Mouse (Mus musculus) CH12F3 (cell line): ENCODE data around the gene Gm49373.

Experiments used
- in situ Hi-C: fragments of 300-500 bp; cut with MboI; formaldehyde crosslinking; loops from 2 replicates; pipeline ENCODE4 v1.14.3; 2020; ENCODE audit warnings: low sequenced_read_pairs

Gene Gm49373

GRCm38 (mm10) chr9:21073044-21073840, at the start of gene Gm49373, which contains the start of gene Fdx1l:
Gene Gm49373 (minus strand): TSS chr9:21073096.
Gene Fdx1l (minus strand): TSS chr9:21073614.
- in situ Hi-C loops, result no loop called here

- in situ Hi-C loops, result no loop called here
Measured at GRCm38 (mm10) chr9:21121483-21121882, 48.6 kb upstream of the Gm49373 start.

- in situ Hi-C loops, result no loop called here
Measured at GRCm38 (mm10) chr9:21117073-21117472, 44.2 kb upstream of the Gm49373 start.

GRCm38 (mm10) chr9:21115105-21115504, 42.2 kb upstream of the Gm49373 start:
- in situ Hi-C loops, result no loop called here

- in situ Hi-C loops, result no loop called here
Measured at GRCm38 (mm10) chr9:21114190-21114589, 41.3 kb upstream of the Gm49373 start.

GRCm38 (mm10) chr9:21113751-21114150, 40.9 kb upstream of the Gm49373 start:
- in situ Hi-C loops, result no loop called here

- in situ Hi-C loops, result no loop called here
Measured at GRCm38 (mm10) chr9:21107607-21108237, 34.8 kb upstream of the Gm49373 start.

- in situ Hi-C loops, result no loop called here
Measured at GRCm38 (mm10) chr9:21105760-21106564, 33.1 kb upstream of the Gm49373 start.

- in situ Hi-C loops, result no loop called here
Measured at GRCm38 (mm10) chr9:21104814-21105213, 31.9 kb upstream of the Gm49373 start.

- in situ Hi-C loops, result no loop called here
Measured at GRCm38 (mm10) chr9:21102076-21102475, 29.2 kb upstream of the Gm49373 start.

GRCm38 (mm10) chr9:21100447-21101161, 27.7 kb upstream of the Gm49373 start:
- in situ Hi-C loops, result no loop called here

- in situ Hi-C loops, result no loop called here
Measured at GRCm38 (mm10) chr9:21097793-21098192, 24.9 kb upstream of the Gm49373 start.

- in situ Hi-C loops, result no loop called here
Measured at GRCm38 (mm10) chr9:21095958-21096357, 23.1 kb upstream of the Gm49373 start.

- in situ Hi-C loops, result no loop called here
Measured at GRCm38 (mm10) chr9:21093423-21093822, 20.5 kb upstream of the Gm49373 start.

GRCm38 (mm10) chr9:21091707-21092320, 18.9 kb upstream of the Gm49373 start, which contains the start of the genes Gm38431 and Raver1:
Gene Gm38431 (minus strand): TSS chr9:21091997.
Gene Raver1 (minus strand): TSS chr9:21092008.
- in situ Hi-C loops, result no loop called here

- in situ Hi-C loops, result no loop called here
Measured at GRCm38 (mm10) chr9:21090972-21091706, 18.2 kb upstream of the Gm49373 start.

- in situ Hi-C loops, result no loop called here
Measured at GRCm38 (mm10) chr9:21090537-21090936, 17.6 kb upstream of the Gm49373 start.

GRCm38 (mm10) chr9:21083324-21083723, 10.4 kb upstream of the Gm49373 start:
- in situ Hi-C loops, result no loop called here

GRCm38 (mm10) chr9:21081127-21081526, 8.2 kb upstream of the Gm49373 start:
- in situ Hi-C loops, result no loop called here
